Mouse (Mus musculus): ENCODE results near the gene Cym. TPM values are rescaled to one million over a fixed set of nuclear protein-coding genes. Genes with fewer than 3 reads are reported as not detected.
A peak's percentile ranks its signal among the peaks of the same experiment; 100 is the strongest.

Cym gene
- 0.43 TPM in 1 of 2 replicates, not detected in the other for total RNA-seq (2021)
- long read RNA-seq, partial matches to known transcripts: 2 of 3 reads
- long read RNA-seq, other reads (novel, unspliced or antisense): 1 of 3 reads

GRCm38 (mm10) chr3:107221608-107222007 is at the start of gene Cym:
TSS of gene Cym (minus strand) at chr3:107221732.
- no peak for DNase-seq

DNA sequence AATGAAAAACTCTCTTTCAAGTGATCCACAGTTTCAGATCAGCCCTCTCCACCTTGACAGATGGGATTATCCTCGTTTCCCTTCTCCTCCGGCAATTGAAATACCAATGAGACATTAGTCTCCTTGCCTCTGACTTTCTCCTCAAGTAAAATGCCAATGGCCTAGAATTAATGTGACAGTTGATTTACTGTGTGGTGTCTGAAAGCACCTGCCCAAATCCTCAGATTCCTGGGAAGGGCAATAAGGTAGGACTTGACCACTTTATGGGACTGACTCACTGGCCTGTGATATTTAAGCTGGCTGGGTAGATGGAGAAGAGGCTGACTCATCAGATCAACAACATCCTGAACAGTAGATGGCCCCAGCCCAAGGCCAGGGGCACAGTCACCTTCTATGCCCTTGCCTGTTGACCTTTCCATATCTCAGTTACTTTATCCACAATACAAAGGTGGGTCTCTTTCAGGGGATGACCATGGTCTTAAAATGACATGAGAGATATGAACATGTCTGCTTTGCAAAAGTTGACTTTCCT is 45.3 kb upstream of the Cym start:
- no peak for DNase-seq

DNA sequence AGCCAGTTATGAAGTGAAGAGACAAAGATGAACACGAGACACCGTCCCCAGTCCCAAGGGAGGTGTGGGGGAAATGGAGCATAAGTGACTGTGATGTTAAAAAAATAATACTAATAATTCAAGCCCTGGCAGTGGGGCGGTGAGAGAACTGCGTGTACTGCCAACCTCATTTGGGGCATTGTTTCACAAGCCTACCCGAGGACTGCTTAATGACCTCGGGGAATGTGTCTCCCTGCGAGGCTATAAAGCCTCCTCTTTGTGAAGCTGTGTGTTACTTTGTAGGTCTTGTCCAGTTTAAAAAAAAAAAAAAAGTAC is 40.3 kb upstream of the Cym start:
- DNase-seq: peak; percentile 31

DNA sequence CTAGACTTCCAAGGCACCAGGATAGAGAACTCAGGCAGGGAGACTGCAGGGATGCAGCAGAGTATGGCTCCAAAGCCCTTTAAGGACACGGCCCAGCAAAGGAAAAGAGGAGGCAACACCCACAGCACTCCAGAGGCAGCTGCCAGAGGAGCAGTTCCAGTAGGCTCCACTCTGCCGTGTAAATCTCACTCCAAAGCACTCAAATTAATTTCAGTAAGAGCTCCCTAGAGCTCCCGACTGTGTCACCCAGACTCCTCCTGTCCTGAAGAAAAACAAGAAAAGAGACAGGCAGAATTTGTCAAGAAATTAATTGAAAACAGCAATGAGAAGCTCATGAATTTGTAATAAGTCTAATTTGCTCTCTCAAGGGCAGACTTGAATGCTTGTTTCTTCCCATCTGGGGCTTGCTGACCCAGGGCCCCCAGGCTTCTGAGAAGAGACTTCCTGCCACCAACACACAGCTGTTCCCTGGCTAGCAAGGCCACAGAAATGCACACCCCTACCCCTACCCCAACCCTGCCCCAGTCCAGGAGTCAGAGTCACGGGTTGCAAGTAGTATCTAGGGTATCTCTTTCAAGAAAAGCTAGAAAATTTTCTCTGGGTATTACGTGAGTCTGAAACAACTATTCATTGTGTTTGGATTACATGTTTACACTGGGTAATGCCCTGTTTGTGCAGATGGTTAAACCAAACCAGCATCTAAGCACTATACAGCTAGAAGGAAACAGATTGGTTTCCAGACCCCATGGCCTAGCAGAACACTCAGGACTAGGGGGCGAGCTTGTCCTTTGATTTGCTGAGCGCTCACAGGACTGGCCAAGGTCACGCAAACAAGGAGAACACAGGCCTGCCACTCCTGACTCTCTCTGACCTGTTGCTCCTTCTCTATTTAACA is 39.7 kb upstream of the Cym start:
- DNase-seq: no peak

- no peak for DNase-seq
These were observed 36.4 kb upstream of the Cym start for GRCm38 (mm10) chr3:107257924-107258323.

DNA sequence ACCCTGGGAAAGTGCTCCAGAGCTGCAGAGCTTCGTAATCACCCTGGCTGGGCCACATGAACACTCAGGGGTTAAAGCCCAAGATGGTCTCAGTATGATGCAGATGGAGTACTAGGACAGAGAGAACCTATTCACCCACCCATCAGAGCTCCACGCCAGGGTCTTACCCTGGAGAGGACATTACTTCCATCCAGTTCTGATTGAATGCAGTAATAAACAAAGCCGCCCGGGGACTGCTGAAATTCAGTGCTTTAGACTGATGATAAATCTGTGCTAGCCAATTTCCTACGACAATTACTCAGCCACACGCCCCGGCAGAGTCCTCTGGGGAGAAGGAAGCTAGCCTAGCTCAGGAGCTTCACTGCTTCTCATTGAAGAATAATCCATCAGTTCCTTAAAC is 35.2 kb upstream of the Cym start:
- no peak for DNase-seq

DNA sequence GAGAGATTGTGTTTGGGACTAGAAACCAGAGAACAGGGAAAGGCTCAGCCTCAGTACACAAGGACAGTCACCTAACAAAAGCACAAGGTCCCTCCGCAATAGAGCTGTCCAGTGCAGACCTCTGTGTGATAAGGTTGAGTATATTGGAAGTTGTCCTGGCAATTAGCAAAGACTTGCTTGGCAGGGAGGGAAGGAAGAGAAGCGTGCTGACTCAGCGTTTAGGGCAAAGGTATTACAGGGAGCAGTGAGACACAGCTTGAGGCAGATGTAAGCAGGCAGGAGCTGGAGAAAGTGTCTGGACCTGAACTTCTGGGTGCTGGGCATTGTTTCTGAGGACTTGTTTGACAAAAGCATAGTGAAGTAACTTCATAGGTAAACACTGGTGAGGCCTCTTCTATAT is 34.5 kb upstream of the Cym start:
- no peak for DNase-seq

DNA sequence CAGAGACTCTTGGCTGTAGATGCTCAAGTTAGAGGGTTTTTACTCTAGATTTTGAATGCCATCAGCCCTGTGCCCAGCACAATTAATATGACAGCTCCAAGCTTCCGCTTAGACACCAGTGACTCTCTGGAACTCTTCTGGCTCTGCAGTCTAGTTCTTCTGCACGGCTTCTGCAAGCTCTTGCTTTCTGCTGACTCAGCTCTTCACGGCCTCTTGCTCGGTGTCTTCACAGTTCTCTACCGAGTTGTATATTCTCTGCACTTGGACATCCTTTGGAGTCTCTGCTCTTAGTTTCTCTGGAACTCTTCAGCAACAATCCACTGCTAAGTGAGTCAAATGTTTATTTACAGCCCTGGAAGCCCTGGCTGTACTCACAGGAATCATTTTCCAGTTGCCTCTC is 32.4 kb upstream of the Cym start:
- no peak for DNase-seq

- DNase-seq: no peak
These were observed 30.5 kb upstream of the Cym start for GRCm38 (mm10) chr3:107252035-107252434.

DNA sequence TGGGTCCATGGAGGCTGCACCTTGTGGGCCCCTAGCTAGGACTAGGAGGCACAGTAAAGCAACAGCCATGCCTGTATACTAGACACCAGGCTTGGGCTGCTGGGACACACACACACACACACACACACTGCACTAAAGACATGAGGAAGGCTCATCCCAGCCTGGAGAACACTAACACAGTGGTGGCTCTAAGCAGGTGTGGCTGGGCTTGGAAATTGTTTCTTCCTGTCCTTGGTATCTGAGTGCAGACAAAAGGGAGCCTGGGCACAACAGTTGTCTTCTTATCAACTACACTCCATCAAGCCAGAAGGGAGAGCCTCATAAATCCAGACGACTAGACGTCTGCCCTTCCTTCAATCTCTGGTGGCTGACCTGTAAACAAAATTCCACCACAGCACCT is 28.8 kb upstream of the Cym start:
- DNase-seq: no peak

- no peak for DNase-seq
These were observed 27.5 kb upstream of the Cym start for GRCm38 (mm10) chr3:107249042-107249441.

DNA sequence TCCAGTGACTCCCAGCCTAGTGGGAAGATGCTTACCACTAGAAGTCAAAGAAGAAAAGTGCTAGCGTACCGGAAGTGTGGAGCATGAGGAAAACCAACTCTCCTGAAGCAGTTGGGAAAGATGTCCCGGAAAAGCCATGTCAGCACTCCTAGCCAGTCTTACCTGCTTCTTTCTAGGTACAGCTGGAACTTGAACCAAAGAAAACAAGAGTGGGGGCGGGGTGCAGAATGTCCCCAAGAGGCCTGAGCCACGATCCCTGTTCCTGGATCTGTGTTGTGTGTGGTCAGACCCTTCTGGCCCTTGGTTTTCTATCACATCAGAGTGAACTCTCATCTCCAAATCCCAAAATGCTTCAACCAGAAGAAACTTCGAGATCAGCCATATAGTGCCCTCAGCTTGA is 25.3 kb upstream of the Cym start:
- no peak for DNase-seq

GRCm38 (mm10) chr3:107241389-107242094 is 20.0 kb upstream of the Cym start:
- DNase-seq: no peak

GRCm38 (mm10) chr3:107239607-107240006 is 18.1 kb upstream of the Cym start, which contains the start of gene Prok1:
TSS of gene Prok1 (minus strand) at chr3:107239707.
- no peak for DNase-seq

GRCm38 (mm10) chr3:107238471-107238980 is 17.0 kb upstream of the Cym start:
- no peak for DNase-seq

- no peak for DNase-seq
These were observed 16.5 kb upstream of the Cym start for GRCm38 (mm10) chr3:107238051-107238450.

DNA sequence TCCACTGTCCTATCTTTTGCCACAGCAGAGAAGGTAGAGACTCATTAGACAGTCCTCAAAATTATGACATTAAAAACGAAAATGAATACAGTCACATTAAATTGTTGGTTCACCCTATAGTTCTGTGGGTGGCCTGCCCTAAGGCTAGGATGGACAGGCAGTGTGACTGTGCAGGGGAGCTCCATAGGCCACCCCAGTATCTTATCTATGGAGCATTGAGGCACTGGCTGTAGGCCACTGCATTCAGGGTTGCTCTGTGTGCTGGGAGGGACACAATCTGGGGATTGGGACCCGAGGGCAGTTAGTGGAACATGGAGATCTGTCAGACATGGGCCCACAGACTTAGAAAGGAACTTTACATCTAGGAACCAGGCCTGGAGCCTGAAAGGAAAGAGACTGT is 12.4 kb upstream of the Cym start:
- DNase-seq: no peak

DNA sequence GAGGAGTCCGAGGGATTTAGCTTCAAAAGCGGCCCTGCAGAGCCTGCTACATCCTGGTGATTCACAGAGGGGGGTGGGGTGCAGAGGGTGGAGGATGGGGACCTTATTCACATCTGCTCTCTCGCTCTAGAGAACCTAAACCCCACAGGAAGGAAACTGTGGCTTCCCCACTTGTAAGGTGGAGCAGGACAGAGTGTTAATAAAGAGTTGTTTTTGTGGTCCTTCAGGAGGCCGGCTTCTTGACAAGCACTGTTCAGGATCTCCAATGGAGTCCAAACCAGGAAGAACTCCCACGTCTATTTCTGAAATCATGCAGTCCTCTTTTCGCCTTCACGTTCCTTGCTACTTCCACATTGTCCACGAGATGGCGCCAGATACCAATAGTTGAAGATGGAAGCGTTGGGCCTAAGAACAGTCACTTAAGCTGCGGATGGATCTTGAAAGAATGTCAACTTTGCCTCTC is 11.8 kb upstream of the Cym start:
- peak; percentile 76 for DNase-seq

GRCm38 (mm10) chr3:107231202-107231601 is 9.7 kb upstream of the Cym start:
- no peak for DNase-seq

DNA sequence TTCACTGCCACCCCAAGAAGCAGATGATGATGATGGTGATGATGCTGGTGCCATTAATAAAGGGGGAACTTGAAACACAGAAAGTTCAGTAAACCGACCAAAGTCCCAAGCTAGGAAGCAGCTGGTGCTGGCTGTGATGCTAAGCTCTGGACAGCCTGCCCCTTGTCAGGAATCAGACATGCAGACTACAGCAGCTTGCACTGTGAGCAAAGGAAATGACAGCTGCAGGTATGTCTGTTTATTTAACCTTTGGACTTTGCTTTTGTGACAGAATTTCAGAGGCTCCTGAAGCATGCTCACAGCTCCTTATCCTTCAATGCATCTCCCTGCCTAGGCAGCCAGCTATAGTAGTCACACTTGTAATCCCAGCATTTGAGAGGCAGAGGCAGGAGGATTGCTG is 9.0 kb upstream of the Cym start, which contains the start of gene A630076J17Rik:
TSS of gene A630076J17Rik (plus strand) at position 88 of the 400 bp plus-strand sequence.
- DNase-seq: no peak

DNA sequence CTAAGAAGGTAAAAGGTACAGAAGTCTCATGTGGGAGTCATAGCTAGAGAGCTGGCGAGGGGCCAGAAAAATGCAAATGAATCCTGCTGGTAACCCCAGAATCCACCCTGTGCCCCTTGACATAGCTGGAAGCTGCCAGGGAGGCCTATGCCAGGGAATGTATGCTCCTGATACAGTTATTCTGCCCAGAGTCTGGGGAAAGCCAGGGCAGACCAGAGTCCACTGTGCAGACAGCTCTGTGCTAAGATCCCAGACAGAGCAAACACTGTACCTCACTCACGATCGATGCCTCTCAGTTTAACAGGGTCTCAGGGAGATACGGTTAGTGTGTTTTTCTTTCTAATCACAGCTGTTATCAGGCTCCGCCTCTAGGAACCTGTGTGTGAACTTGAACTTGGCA is 8.3 kb upstream of the Cym start:
- DNase-seq: no peak

- DNase-seq: no peak
These were observed 7.7 kb upstream of the Cym start for GRCm38 (mm10) chr3:107229221-107229620.

GRCm38 (mm10) chr3:107225820-107226219 is 4.3 kb upstream of the Cym start:
- DNase-seq: no peak

Measured in adrenal gland, postnatal 25 days (tissue).